7 mouse cellular contexts compared by ENCODE assay signal in the genomic region with DNA sequence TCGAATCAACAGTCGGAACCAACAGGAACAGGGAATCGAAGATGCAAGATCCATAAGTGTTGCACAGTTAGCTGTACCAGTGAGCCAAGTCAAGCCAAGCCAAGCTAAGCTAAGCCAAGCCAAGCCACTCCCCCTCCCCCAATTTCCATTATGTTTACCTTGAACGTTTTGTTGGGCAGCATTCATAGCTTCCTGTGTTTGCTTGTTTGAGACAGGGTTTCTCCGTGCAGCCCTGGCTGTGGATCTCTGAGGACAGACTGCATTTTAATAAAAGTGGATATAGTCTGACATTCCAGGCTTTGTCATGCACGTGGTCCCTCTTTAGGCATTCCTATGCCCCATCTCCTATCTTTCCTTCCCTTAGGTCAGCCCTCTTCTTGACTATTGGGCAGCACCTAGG. TPM values are rescaled to one million over a fixed set of nuclear protein-coding genes. Genes with fewer than 3 reads are reported as not detected.
DNase-seq lines count a peak whose midpoint lies in the region; ATAC-seq and TF ChIP-seq lines count a peak whose summit lies in the region.

No protein-coding gene starts in this region.

- no peaks in the 10 kb centered on the region for H3K9me3 ChIP-seq in embryonic facial prominence, embryonic 13.5 days
- no peaks in the 10 kb centered on the region for H3K9me3 ChIP-seq in limb, embryonic 11.5 days (ENCODE audit: control insufficient read depth, low read length)
- no peaks in the 10 kb centered on the region for H3K9me3 ChIP-seq in stomach, embryonic 14.5 days (ENCODE audit: control insufficient read depth, low read depth, low read length)

- peaks cover 8% of the 10 kb centered on the region for H3K36me3 ChIP-seq in spleen, adult 2 months (ENCODE audit: control insufficient read depth, insufficient read depth, low read length)
- H3K36me3 ChIP-seq in embryonic facial prominence, embryonic 13.5 days: peaks cover 23% of the 10 kb centered on the region
- H3K36me3 ChIP-seq in limb, embryonic 11.5 days (ENCODE audit: control insufficient read depth, insufficient read depth, low read length): peaks cover 3% of the 10 kb centered on the region; the same call in 1 of the 2 replicates
- H3K36me3 ChIP-seq in stomach, embryonic 14.5 days (ENCODE audit: control insufficient read depth, insufficient read depth, low read length): peaks cover 19% of the 10 kb centered on the region; the same call in 1 of the 2 replicates

- H3K4me1 ChIP-seq in spleen, adult 2 months (ENCODE audit: control insufficient read depth, insufficient read depth, insufficient read length): no peaks in the 10 kb centered on the region; the same call in 1 of the 2 replicates
- H3K4me1 ChIP-seq in embryonic facial prominence, embryonic 13.5 days: peaks cover 16% of the 10 kb centered on the region
- H3K4me1 ChIP-seq in limb, embryonic 11.5 days (ENCODE audit: control insufficient read depth, insufficient read depth, low read length): no peaks in the 10 kb centered on the region
- H3K4me1 ChIP-seq in stomach, embryonic 14.5 days (ENCODE audit: control insufficient read depth, insufficient read depth, low read length): peaks cover 11% of the 10 kb centered on the region; the same call in 1 of the 2 replicates

- no peaks in the 10 kb centered on the region for H3K27me3 ChIP-seq in spleen, adult 2 months (ENCODE audit: control insufficient read depth, insufficient read depth, low read length)
- no peaks in the 10 kb centered on the region for H3K27me3 ChIP-seq in embryonic facial prominence, embryonic 13.5 days
- H3K27me3 ChIP-seq in limb, embryonic 11.5 days (ENCODE audit: control insufficient read depth, insufficient read depth, low read length): no peaks in the 10 kb centered on the region
- H3K27me3 ChIP-seq in stomach, embryonic 14.5 days (ENCODE audit: control insufficient read depth, insufficient read depth, low read length): no peaks in the 10 kb centered on the region

- H3K9ac ChIP-seq in embryonic facial prominence, embryonic 13.5 days: peak overlapping the region; percentile 87
- peak overlapping the region; percentile 77; the same call in 1 of the 2 replicates for H3K9ac ChIP-seq in limb, embryonic 11.5 days (ENCODE audit: low read length)
- peak overlapping the region; percentile 57; the same call in 1 of the 2 replicates for H3K9ac ChIP-seq in stomach, embryonic 14.5 days (replicated peaks; ENCODE audit: low read depth, low read length)

- WGBS in spleen, adult 2 months: 54% methylated on average over 6 of the region's 6 CpGs
- 53% methylated on average over 6 of the region's 6 CpGs for WGBS in embryonic facial prominence, embryonic 13.5 days
- 54% methylated on average over 6 of the region's 6 CpGs for WGBS in limb, embryonic 11.5 days
- 48% methylated on average over 6 of the region's 6 CpGs for WGBS in stomach, embryonic 14.5 days

- TF ChIP-seq POLR2A in spleen, adult 2 months (IDR thresholded peaks at IDR 0.05; ENCODE audit: low read depth, low read length): no peak

- no peak overlapping the region for H3K27ac ChIP-seq in spleen, adult 2 months (ENCODE audit: insufficient read depth, low read length)
- peak overlapping the region; percentile 87; the same call in 1 of the 2 replicates for H3K27ac ChIP-seq in embryonic facial prominence, embryonic 13.5 days
- peak overlapping the region; percentile 75 for H3K27ac ChIP-seq in limb, embryonic 11.5 days (replicated peaks; ENCODE audit: low read depth, low read length)
- H3K27ac ChIP-seq in stomach, embryonic 14.5 days (ENCODE audit: low read length): peak overlapping the region; percentile 74; the same call in 1 of the 2 replicates

- DNase-seq in spleen, adult 2 months (ENCODE audit: low read depth in 1 of 2, low spot score in 2 of 2): no peak
- DNase-seq in spleen, postnatal 4 days (ENCODE audit: low spot score in 2 of 2): no peak
- DNase-seq in limb, embryonic 11.5 days (ENCODE audit: low spot score): no peak
- no peak for DNase-seq in left cerebral cortex, adult 11 months (ENCODE audit: low spot score)
- DNase-seq in cerebellum, adult 11-12 months: no peak

- peak overlapping the region; percentile 64 for H3K4me2 ChIP-seq in embryonic facial prominence, embryonic 13.5 days
- peak overlapping the region; percentile 72 for H3K4me2 ChIP-seq in limb, embryonic 11.5 days (ENCODE audit: low read depth, severe bottlenecking)
- H3K4me2 ChIP-seq in stomach, embryonic 14.5 days (replicated peaks; ENCODE audit: low read depth, low read length): peak overlapping the region; percentile 65

- TF ChIP-seq CTCF in spleen, adult 2 months (IDR thresholded peaks at IDR 0.05; ENCODE audit: extremely low read depth, insufficient read depth, insufficient read length, insufficient replicate concordance): no peak

- no peak for ATAC-seq in embryonic facial prominence, embryonic 13.5 days (ENCODE audit: insufficient number of reproducible peaks, insufficient read depth, low FRiP score, low TSS enrichment, low read depth)
- 0 out of 2 replicates have a peak, but pooled peaks have one; percentile 8 for ATAC-seq in limb, embryonic 11.5 days (ENCODE audit: insufficient number of reproducible peaks, low FRiP score, low TSS enrichment, low read depth)
- no peak for ATAC-seq in stomach, embryonic 14.5 days (ENCODE audit: insufficient number of reproducible peaks, insufficient read depth, low FRiP score, low read depth)

- H3K4me3 ChIP-seq in spleen, adult 2 months (ENCODE audit: extremely low read depth, insufficient read depth, insufficient read length): peak overlapping the region; percentile 76
- H3K4me3 ChIP-seq in embryonic facial prominence, embryonic 13.5 days: peak overlapping the region; percentile 70
- peak overlapping the region; percentile 56 for H3K4me3 ChIP-seq in limb, embryonic 11.5 days (ENCODE audit: low read depth, low read length)
- peak overlapping the region; percentile 57 for H3K4me3 ChIP-seq in stomach, embryonic 14.5 days (ENCODE audit: low read depth, low read length)

RNA-seq across cellular contexts. Expression of gene Cebpzos, which starts 0.5 kb away (rescaled TPM):
- 2.4 and 3.0 TPM in 2 replicates for polyA plus RNA-seq in spleen, adult 2 months (2012; rRNA removed)
- polyA plus RNA-seq in embryonic facial prominence, embryonic 13.5 days (2015; fragmentation: Nextera tagmentation; extraction: Ambion mirVana): 119 and 125 TPM in 2 replicates
- 87.8 and 88.4 TPM in 2 replicates for polyA plus RNA-seq in limb, embryonic 11.5 days (2014; fragmentation: Nextera tagmentation; extraction: Ambion mirVana)
- polyA plus RNA-seq in stomach, embryonic 14.5 days (2014; fragmentation: Nextera tagmentation; extraction: Ambion mirVana): 113 and 122 TPM in 2 replicates

RNA-seq across cellular contexts. Expression of gene Sult6b1, which starts 9.0 kb away (rescaled TPM):
- not detected in 2 replicates for polyA plus RNA-seq in spleen, adult 2 months (2012; rRNA removed)
- polyA plus RNA-seq in embryonic facial prominence, embryonic 13.5 days (2015; fragmentation: Nextera tagmentation; extraction: Ambion mirVana): 0.10 and 0.22 TPM in 2 replicates
- polyA plus RNA-seq in limb, embryonic 11.5 days (2014; fragmentation: Nextera tagmentation; extraction: Ambion mirVana): 0.12 and 0.17 TPM in 2 replicates
- polyA plus RNA-seq in stomach, embryonic 14.5 days (2014; fragmentation: Nextera tagmentation; extraction: Ambion mirVana): 0.24 TPM in 1 of 2 replicates, not detected in the other

RNA-seq across cellular contexts. Expression of gene Cebpz, which starts 21.1 kb away (rescaled TPM):
- polyA plus RNA-seq in spleen, adult 2 months (2012; rRNA removed): 3.9 and 6.3 TPM in 2 replicates
- polyA plus RNA-seq in embryonic facial prominence, embryonic 13.5 days (2015; fragmentation: Nextera tagmentation; extraction: Ambion mirVana): 75.3 and 78.3 TPM in 2 replicates
- polyA plus RNA-seq in limb, embryonic 11.5 days (2014; fragmentation: Nextera tagmentation; extraction: Ambion mirVana): 68.7 and 78.5 TPM in 2 replicates
- 61.0 and 72.0 TPM in 2 replicates for polyA plus RNA-seq in stomach, embryonic 14.5 days (2014; fragmentation: Nextera tagmentation; extraction: Ambion mirVana)

RNA-seq across cellular contexts. Expression of gene Ndufaf7, which starts 21.2 kb away (rescaled TPM):
- 2.5 TPM in 2 replicates for polyA plus RNA-seq in spleen, adult 2 months (2012; rRNA removed)
- polyA plus RNA-seq in embryonic facial prominence, embryonic 13.5 days (2015; fragmentation: Nextera tagmentation; extraction: Ambion mirVana): 60.5 and 65.5 TPM in 2 replicates
- polyA plus RNA-seq in limb, embryonic 11.5 days (2014; fragmentation: Nextera tagmentation; extraction: Ambion mirVana): 46.5 and 52.1 TPM in 2 replicates
- 62.0 and 63.8 TPM in 2 replicates for polyA plus RNA-seq in stomach, embryonic 14.5 days (2014; fragmentation: Nextera tagmentation; extraction: Ambion mirVana)

RNA-seq across cellular contexts. Expression of gene Eif2ak2, which starts 33.4 kb away (rescaled TPM):
- 1.6 and 3.0 TPM in 2 replicates for polyA plus RNA-seq in spleen, adult 2 months (2012; rRNA removed)
- 15.4 and 16.2 TPM in 2 replicates for polyA plus RNA-seq in embryonic facial prominence, embryonic 13.5 days (2015; fragmentation: Nextera tagmentation; extraction: Ambion mirVana)
- 8.2 and 8.6 TPM in 2 replicates for polyA plus RNA-seq in limb, embryonic 11.5 days (2014; fragmentation: Nextera tagmentation; extraction: Ambion mirVana)
- 12.8 and 18.9 TPM in 2 replicates for polyA plus RNA-seq in stomach, embryonic 14.5 days (2014; fragmentation: Nextera tagmentation; extraction: Ambion mirVana)

Comparison
In these comparisons a context has a peak if more than half of its experiments do, and no peak if none do; other contexts are left out.
1. RNA of gene Cebpzos, which starts 0.5 kb away (polyA plus RNA-seq): 119 to 125 TPM in embryonic facial prominence, embryonic 13.5 days, 113 to 122 TPM in stomach, embryonic 14.5 days and 87.8 to 88.4 TPM in limb, embryonic 11.5 days; 2.4 to 3.0 TPM in spleen, adult 2 months; every median in the first group is over 10 times any median in the second.
2. Peak in every context shown above with its lines, with median percentiles within 50 percentile points of each other: H3K4me3 ChIP-seq, H3K4me2 ChIP-seq and H3K9ac ChIP-seq.